Mouse (Mus musculus) large intestine, adult 2 months (tissue): Measurements from ENCODE around the gene Zic4. TPM values are rescaled to one million over a fixed set of nuclear protein-coding genes. Genes with fewer than 3 reads are reported as not detected.

Source experiments
- DNase-seq: peaks from one replicate; pipeline ENCODE4 v3.0.0-alpha.2; 2012; ENCODE audit warnings: low read depth, low spot score
- WGBS: fragments of 180-500 bp; shearing (Covaris S2); methylation state at CpG from one replicate; pipeline ENCODE4 v1.1.7; 2018; 5-methylcytosine and 5-hydroxymethylcytosine counted together
- polyA plus RNA-seq: library from polyadenylated mRNA; depleted of rRNA; stranded (reverse); fragments of >200 nt; gene quantifications from 2 replicates; pipeline ENCODE4 v1.2.3, GENCODE M21; 2012

Gene Zic4
- polyA plus RNA-seq, 1 experiment = not detected

GRCm38 (mm10) chr9:91377036-91377872, 15.0 kb downstream of the Zic4 start:
- DNase-seq = no peak

GRCm38 (mm10) chr9:91377873-91378150, 15.6 kb downstream of the Zic4 start:
- DNase-seq = no peak
- WGBS = 5% methylated on average over 15 of the region's 16 CpGs

More at GRCm38 (mm10) chr9:91377036-91377872, 15.0 kb downstream of the Zic4 start:
- 4% methylated on average over 14 of the region's 14 CpGs for WGBS

- DNase-seq = no peak
- 3% methylated on average over 48 of the region's 48 CpGs for WGBS
These were observed 16.4 kb downstream of the Zic4 start for GRCm38 (mm10) chr9:91378411-91379299.

- 4% methylated on average over 8 of the region's 8 CpGs for WGBS
- no peak for DNase-seq
These were observed 17.1 kb downstream of the Zic4 start for GRCm38 (mm10) chr9:91379300-91379635.

- 4% methylated on average over 10 of the region's 10 CpGs for WGBS
- no peak for DNase-seq
These were observed 17.7 kb downstream of the Zic4 start for GRCm38 (mm10) chr9:91379781-91380457.

GRCm38 (mm10) chr9:91380458-91380914, 18.3 kb downstream of the Zic4 start:
- DNase-seq = no peak
- 3% methylated on average over 9 of the region's 9 CpGs for WGBS

GRCm38 (mm10) chr9:91381284-91382110, 19.3 kb downstream of the Zic4 start:
- no peak for DNase-seq
- WGBS = 3% methylated on average over 68 of the region's 76 CpGs

- DNase-seq = no peak
- WGBS = 10% methylated on average over 2 of the region's 2 CpGs
These were observed 19.8 kb downstream of the Zic4 start for GRCm38 (mm10) chr9:91382111-91382379.

- no peak for DNase-seq
- 9% methylated on average over 24 of the region's 24 CpGs for WGBS
These were observed 20.4 kb downstream of the Zic4 start for GRCm38 (mm10) chr9:91382471-91383255.

GRCm38 (mm10) chr9:91383441-91384135, 21.4 kb downstream of the Zic4 start:
- DNase-seq = no peak
- 3% methylated on average over 28 of the region's 28 CpGs for WGBS

GRCm38 (mm10) chr9:91384136-91384500, 21.9 kb downstream of the Zic4 start:
- 4% methylated on average over 30 of the region's 30 CpGs for WGBS
- DNase-seq = no peak

- no peak for DNase-seq
- 6% methylated on average over 4 of the region's 4 CpGs for WGBS
These were observed 22.7 kb downstream of the Zic4 start for GRCm38 (mm10) chr9:91384693-91385560.

GRCm38 (mm10) chr9:91385561-91386430, 23.6 kb downstream of the Zic4 start:
- WGBS = 3% methylated on average over 8 of the region's 8 CpGs
- no peak for DNase-seq

- 5% methylated on average over 17 of the region's 17 CpGs for whole genome bisulfite sequencing
- DNase-seq = no peak
These were observed 24.3 kb downstream of the Zic4 start for GRCm38 (mm10) chr9:91386502-91386890.

GRCm38 (mm10) chr9:91386891-91387739, 24.9 kb downstream of the Zic4 start:
- WGBS = 3% methylated on average over 31 of the region's 31 CpGs
- DNase-seq = no peak

GRCm38 (mm10) chr9:91387740-91388080, 25.5 kb downstream of the Zic4 start:
- WGBS = under 1% methylated on average over 5 of the region's 5 CpGs
- DNase-seq = no peak
